Mouse (Mus musculus) regulatory T cell (primary cell): Measurements from ENCODE around the gene Cnot8.

Source experiments
- in situ Hi-C: fragments of 300-600 bp; cut with MboI, MseI; formaldehyde crosslinking; loops from one replicate; pipeline ENCODE4 v1.15.1; 2025; ENCODE audit warnings: high pct_unique_total_duplicates

Cnot8 gene

GRCm38 (mm10) chr11:58103344-58103653 is 654 bp upstream of the Cnot8 start:
- in situ Hi-C loops = no loop called here

- in situ Hi-C loops = no loop called here
These were observed 418 bp downstream of the Cnot8 start for GRCm38 (mm10) chr11:58104351-58104791.

- in situ Hi-C loops = no loop called here
These were observed 3.1 kb downstream of the Cnot8 start for GRCm38 (mm10) chr11:58107009-58107408.

GRCm38 (mm10) chr11:58107664-58108337 is 3.8 kb downstream of the Cnot8 start:
- in situ Hi-C loops = no loop called here

GRCm38 (mm10) chr11:58116560-58116959 is 12.6 kb downstream of the Cnot8 start:
- in situ Hi-C loops = no loop called here

GRCm38 (mm10) chr11:58117044-58117652 is 13.2 kb downstream of the Cnot8 start:
- in situ Hi-C loops = no loop called here

GRCm38 (mm10) chr11:58120655-58121054 is 16.7 kb downstream of the Cnot8 start:
- in situ Hi-C loops = no loop called here

- in situ Hi-C loops = no loop called here
These were observed 17.4 kb downstream of the Cnot8 start for GRCm38 (mm10) chr11:58121351-58121750.

GRCm38 (mm10) chr11:58123711-58124110 is 19.8 kb downstream of the Cnot8 start:
- in situ Hi-C loops = no loop called here

- in situ Hi-C loops = no loop called here
These were observed 21.1 kb downstream of the Cnot8 start for GRCm38 (mm10) chr11:58125021-58125420.

- in situ Hi-C loops = no loop called here
These were observed 22.6 kb downstream of the Cnot8 start for GRCm38 (mm10) chr11:58126397-58127160.

GRCm38 (mm10) chr11:58127544-58127943 is 23.6 kb downstream of the Cnot8 start:
- in situ Hi-C loops = no loop called here

- in situ Hi-C loops = no loop called here
These were observed 25.4 kb downstream of the Cnot8 start for GRCm38 (mm10) chr11:58129302-58129843.

- in situ Hi-C loops = no loop called here
These were observed 28.1 kb downstream of the Cnot8 start for GRCm38 (mm10) chr11:58132026-58132425.

- in situ Hi-C loops = no loop called here
These were observed 30.9 kb downstream of the Cnot8 start for GRCm38 (mm10) chr11:58134869-58135268.

GRCm38 (mm10) chr11:58135296-58135695 is 31.3 kb downstream of the Cnot8 start:
- in situ Hi-C loops = no loop called here

GRCm38 (mm10) chr11:58136677-58137076 is 32.7 kb downstream of the Cnot8 start:
- in situ Hi-C loops = no loop called here

- in situ Hi-C loops = no loop called here
These were observed 34.9 kb downstream of the Cnot8 start for GRCm38 (mm10) chr11:58138821-58139220.

GRCm38 (mm10) chr11:58139466-58139865 is 35.5 kb downstream of the Cnot8 start:
- in situ Hi-C loops = no loop called here

GRCm38 (mm10) chr11:58143704-58144426 is 39.9 kb downstream of the Cnot8 start:
- in situ Hi-C loops = no loop called here

- in situ Hi-C loops = no loop called here
These were observed 42.3 kb downstream of the Cnot8 start for GRCm38 (mm10) chr11:58146241-58146640.

- in situ Hi-C loops = no loop called here
These were observed 51.5 kb downstream of the Cnot8 start for GRCm38 (mm10) chr11:58155458-58155857.
